Mouse (Mus musculus): ENCODE measurements around the gene Dab1. TPM values are rescaled to one million over a fixed set of nuclear protein-coding genes. Genes with fewer than 3 reads are reported as not detected.

The Dab1 gene
- polyA plus RNA-seq, 1 experiment from 2014 or later, result 11.2 TPM

- Histone ChIP-seq H3K9me3 (no peaks in the 10 kb centered on the region), H3K9ac (no peak overlapping the region), H3K4me2 (no peak overlapping the region), H3K36me3 (no peaks in the 10 kb centered on the region), H3K4me3 (replicated peaks) (no peak overlapping the region), H3K27ac (no peak overlapping the region), H3K27me3 (replicated peaks) (no peaks in the 10 kb centered on the region), H3K4me1 (no peaks in the 10 kb centered on the region)
- 0% methylated on average over 1 of the region's 1 CpGs for WGBS
- ATAC-seq (ENCODE audit: insufficient read depth, low FRiP score, low read depth), result no peak
Observed at GRCm38 (mm10) chr4:103857173-103857572, 238.0 kb downstream of the Dab1 start.

GRCm38 (mm10) chr4:103875564-103875963, 256.4 kb downstream of the Dab1 start:
- Histone ChIP-seq H3K9ac (no peak overlapping the region), H3K4me1 (no peaks in the 10 kb centered on the region), H3K27me3 (replicated peaks) (no peaks in the 10 kb centered on the region), H3K4me3 (replicated peaks) (no peak overlapping the region), H3K4me2 (no peak overlapping the region), H3K9me3 (no peaks in the 10 kb centered on the region), H3K27ac (no peak overlapping the region), H3K36me3 (no peaks in the 10 kb centered on the region)
- no peak for ATAC-seq (ENCODE audit: insufficient read depth, low FRiP score, low read depth)
- 16% methylated on average over 3 of the region's 3 CpGs for WGBS

GRCm38 (mm10) chr4:103878841-103879240, 259.7 kb downstream of the Dab1 start:
- Histone ChIP-seq H3K9me3 (no peaks in the 10 kb centered on the region), H3K36me3 (no peaks in the 10 kb centered on the region), H3K4me2 (no peak overlapping the region), H3K9ac (no peak overlapping the region), H3K4me3 (replicated peaks) (no peak overlapping the region), H3K4me1 (no peaks in the 10 kb centered on the region), H3K27me3 (replicated peaks) (no peaks in the 10 kb centered on the region), H3K27ac (no peak overlapping the region)
- WGBS, result 88% methylated on average over 4 of the region's 4 CpGs
- ATAC-seq (ENCODE audit: insufficient read depth, low FRiP score, low read depth), result no peak

- 59% methylated on average over 3 of the region's 3 CpGs for WGBS
- Histone ChIP-seq H3K9me3 (no peaks in the 10 kb centered on the region), H3K4me3 (replicated peaks) (no peak overlapping the region), H3K36me3 (no peaks in the 10 kb centered on the region), H3K9ac (no peak overlapping the region), H3K27me3 (replicated peaks) (no peaks in the 10 kb centered on the region), H3K4me1 (no peaks in the 10 kb centered on the region), H3K4me2 (no peak overlapping the region), H3K27ac (no peak overlapping the region)
- ATAC-seq (ENCODE audit: insufficient read depth, low FRiP score, low read depth), result no peak
Observed at GRCm38 (mm10) chr4:103881641-103882040, 262.5 kb downstream of the Dab1 start.

GRCm38 (mm10) chr4:103888086-103888485, 268.9 kb downstream of the Dab1 start:
- H3K9me3 ChIP-seq, result no peaks in the 10 kb centered on the region
- no peak overlapping the region for H3K27ac ChIP-seq
- no peak for ATAC-seq (ENCODE audit: insufficient read depth, low FRiP score, low read depth)
- no peak overlapping the region for H3K4me3 ChIP-seq (replicated peaks)
- no peaks in the 10 kb centered on the region for H3K4me1 ChIP-seq
- H3K9ac ChIP-seq, result no peak overlapping the region
- no peak overlapping the region for H3K4me2 ChIP-seq
- no peaks in the 10 kb centered on the region for H3K36me3 ChIP-seq
- 93% methylated on average over 2 of the region's 2 CpGs for WGBS
- H3K27me3 ChIP-seq (replicated peaks), result no peaks in the 10 kb centered on the region

GRCm38 (mm10) chr4:103889110-103889509, 270.0 kb downstream of the Dab1 start:
- no peaks in the 10 kb centered on the region for H3K36me3 ChIP-seq
- H3K4me2 ChIP-seq, result no peak overlapping the region
- no peak overlapping the region for H3K9ac ChIP-seq
- no peaks in the 10 kb centered on the region for H3K4me1 ChIP-seq
- H3K4me3 ChIP-seq (replicated peaks), result no peak overlapping the region
- no peaks in the 10 kb centered on the region for H3K27me3 ChIP-seq (replicated peaks)
- ATAC-seq (ENCODE audit: insufficient read depth, low FRiP score, low read depth), result no peak
- no peaks in the 10 kb centered on the region for H3K9me3 ChIP-seq
- H3K27ac ChIP-seq, result no peak overlapping the region
- WGBS, result 95% methylated on average over 3 of the region's 3 CpGs

GRCm38 (mm10) chr4:103896806-103897205, 277.6 kb downstream of the Dab1 start:
- Histone ChIP-seq H3K27ac (no peak overlapping the region), H3K9me3 (no peaks in the 10 kb centered on the region), H3K27me3 (replicated peaks) (no peaks in the 10 kb centered on the region), H3K4me2 (no peak overlapping the region), H3K9ac (no peak overlapping the region), H3K36me3 (no peaks in the 10 kb centered on the region), H3K4me1 (no peaks in the 10 kb centered on the region), H3K4me3 (replicated peaks) (no peak overlapping the region)
- WGBS, result 74% methylated on average over 4 of the region's 4 CpGs
- no peak for ATAC-seq (ENCODE audit: insufficient read depth, low FRiP score, low read depth)

- no peak for ATAC-seq (ENCODE audit: insufficient read depth, low FRiP score, low read depth)
- WGBS, result 81% methylated on average over 6 of the region's 6 CpGs
- no peaks in the 10 kb centered on the region for H3K27me3 ChIP-seq (replicated peaks)
- no peaks in the 10 kb centered on the region for H3K4me1 ChIP-seq
- H3K36me3 ChIP-seq, result no peaks in the 10 kb centered on the region
- no peak overlapping the region for H3K9ac ChIP-seq
- H3K27ac ChIP-seq, result no peak overlapping the region
- H3K4me2 ChIP-seq, result no peak overlapping the region
- H3K4me3 ChIP-seq (replicated peaks), result no peak overlapping the region
- no peaks in the 10 kb centered on the region for H3K9me3 ChIP-seq
Observed at GRCm38 (mm10) chr4:103897702-103898101, 278.5 kb downstream of the Dab1 start.

- Histone ChIP-seq H3K27me3 (replicated peaks) (no peaks in the 10 kb centered on the region), H3K4me2 (no peak overlapping the region), H3K9me3 (no peaks in the 10 kb centered on the region), H3K4me3 (replicated peaks) (no peak overlapping the region), H3K9ac (no peak overlapping the region), H3K36me3 (no peaks in the 10 kb centered on the region), H3K4me1 (no peaks in the 10 kb centered on the region), H3K27ac (no peak overlapping the region)
- WGBS, result 60% methylated on average over 4 of the region's 4 CpGs
- no peak for ATAC-seq (ENCODE audit: insufficient read depth, low FRiP score, low read depth)
Observed at GRCm38 (mm10) chr4:103911441-103911840, 292.3 kb downstream of the Dab1 start.

- 83% methylated on average over 6 of the region's 6 CpGs for WGBS
- Histone ChIP-seq H3K4me3 (replicated peaks) (no peak overlapping the region), H3K9me3 (no peaks in the 10 kb centered on the region), H3K27me3 (replicated peaks) (no peaks in the 10 kb centered on the region), H3K36me3 (no peaks in the 10 kb centered on the region), H3K4me2 (no peak overlapping the region), H3K27ac (no peak overlapping the region), H3K9ac (no peak overlapping the region), H3K4me1 (no peaks in the 10 kb centered on the region)
- no peak for ATAC-seq (ENCODE audit: insufficient read depth, low FRiP score, low read depth)
Observed at GRCm38 (mm10) chr4:103912071-103912470, 292.9 kb downstream of the Dab1 start.

GRCm38 (mm10) chr4:103922431-103922931, 303.3 kb downstream of the Dab1 start:
- ATAC-seq (ENCODE audit: insufficient read depth, low FRiP score, low read depth), result no peak
- Histone ChIP-seq H3K4me2 (no peak overlapping the region), H3K4me1 (no peaks in the 10 kb centered on the region), H3K36me3 (no peaks in the 10 kb centered on the region), H3K4me3 (replicated peaks) (no peak overlapping the region), H3K9me3 (no peaks in the 10 kb centered on the region), H3K27me3 (replicated peaks) (no peaks in the 10 kb centered on the region), H3K27ac (no peak overlapping the region), H3K9ac (no peak overlapping the region)
- WGBS, result 63% methylated on average over 3 of the region's 3 CpGs

GRCm38 (mm10) chr4:103926682-103927081, 307.5 kb downstream of the Dab1 start:
- Histone ChIP-seq H3K4me1 (no peaks in the 10 kb centered on the region), H3K9ac (no peak overlapping the region), H3K9me3 (no peaks in the 10 kb centered on the region), H3K27me3 (replicated peaks) (no peaks in the 10 kb centered on the region), H3K36me3 (no peaks in the 10 kb centered on the region), H3K27ac (no peak overlapping the region), H3K4me3 (replicated peaks) (no peak overlapping the region), H3K4me2 (no peak overlapping the region)
- WGBS, result 28% methylated on average over 5 of the region's 5 CpGs
- no peak for ATAC-seq (ENCODE audit: insufficient read depth, low FRiP score, low read depth)

GRCm38 (mm10) chr4:103929631-103930030, 310.5 kb downstream of the Dab1 start:
- Histone ChIP-seq H3K36me3 (no peaks in the 10 kb centered on the region), H3K4me2 (no peak overlapping the region), H3K9ac (no peak overlapping the region), H3K4me1 (no peaks in the 10 kb centered on the region), H3K27me3 (replicated peaks) (no peaks in the 10 kb centered on the region), H3K4me3 (replicated peaks) (no peak overlapping the region), H3K27ac (no peak overlapping the region), H3K9me3 (no peaks in the 10 kb centered on the region)
- ATAC-seq (ENCODE audit: insufficient read depth, low FRiP score, low read depth), result no peak
